Mouse (Mus musculus) adrenal gland, postnatal 4 days (tissue): ENCODE data around the gene Samd4. TPM values are rescaled to one million over a fixed set of nuclear protein-coding genes. Genes with fewer than 3 reads are reported as not detected.
"Not testable (repeated sequence)": the region's sequence is repeated elsewhere in the genome, so short reads cannot be mapped to it uniquely, and the experiment has no call there.

Experiments used
- DNase-seq, 2 experiments: peaks; one replicate each; pipeline ENCODE4 v3.0.0; 2021 to 2022; ENCODE audit warnings: low spot score in 2 of 2, mixed read lengths in 2 of 2
- total RNA-seq, 2 experiments: library from RNA; stranded (reverse); gene quantifications; 2 replicates each; pipeline ENCODE4 v1.2.3; 2021

The Samd4 gene
- total RNA-seq, 2 experiments from 2014 or later, result 20.5 to 24.6 TPM

GRCm38 (mm10) chr14:47095036-47095435 lies 212.4 kb downstream of the Samd4 start:
- DNase-seq, result no peak

DNA sequence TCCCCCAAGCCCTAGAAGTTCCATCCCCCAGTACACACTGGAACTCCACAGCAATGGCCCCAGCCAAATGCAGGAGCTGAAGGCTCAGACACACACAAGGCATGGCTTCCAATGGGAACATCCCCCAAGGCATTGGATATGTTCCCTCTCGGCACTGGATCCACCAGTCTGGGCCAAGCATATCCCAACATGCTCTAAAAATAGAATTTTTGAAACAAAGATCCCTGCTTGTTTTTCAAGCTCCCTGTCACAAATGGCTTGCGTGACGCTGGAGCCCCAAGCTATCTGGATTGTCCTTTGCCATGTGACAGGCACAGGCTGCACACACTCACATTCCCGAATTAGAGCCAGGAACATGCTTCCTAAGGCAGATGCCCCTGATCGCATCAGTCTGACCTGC lies 213.7 kb downstream of the Samd4 start:
- DNase-seq, result no peak

DNA sequence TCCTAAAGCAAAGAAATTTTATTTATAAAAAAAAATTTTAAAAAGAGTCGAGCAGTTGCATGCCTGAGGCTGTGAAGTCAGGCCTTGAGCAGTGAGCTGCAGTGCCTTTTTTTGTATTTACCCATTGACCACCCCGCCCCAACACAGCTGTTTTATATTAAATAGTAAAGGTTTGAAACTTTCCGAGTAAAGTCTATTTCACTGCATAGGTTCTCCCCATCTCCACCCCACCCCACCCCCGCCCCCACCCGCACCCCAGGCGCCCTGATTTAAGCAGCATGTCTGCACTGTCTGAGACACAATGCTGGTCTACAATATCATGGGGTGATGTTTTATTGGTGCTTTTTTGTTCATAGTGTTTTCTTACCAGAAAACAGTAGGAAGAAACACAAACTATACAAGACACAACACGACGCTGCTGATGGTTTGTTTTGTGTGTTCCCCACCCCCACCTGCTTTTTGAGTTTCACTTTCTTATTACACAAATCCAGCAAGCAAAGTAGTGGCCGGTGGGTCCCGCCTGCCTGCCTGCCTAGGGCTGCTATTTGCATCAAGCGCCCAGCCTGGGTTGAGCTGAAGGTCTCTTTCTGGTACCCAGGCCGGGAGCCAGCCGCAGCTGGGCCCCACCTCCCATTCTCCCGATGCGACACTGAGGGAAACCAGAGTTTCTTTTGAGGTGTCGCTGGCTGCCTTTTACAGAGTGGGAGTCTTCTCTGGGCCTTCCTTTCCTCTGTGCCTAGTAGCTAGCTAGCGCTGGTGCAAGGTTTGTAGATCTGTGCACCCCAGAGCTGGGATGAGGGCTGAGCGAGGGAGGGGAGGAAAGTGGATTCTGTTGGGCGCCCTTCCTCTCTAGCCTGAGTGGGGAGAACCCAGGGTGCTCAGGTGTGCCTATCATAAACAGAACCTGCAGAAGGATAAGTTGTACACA lies 221.9 kb downstream of the Samd4 start:
- DNase-seq, result no peak

DNA sequence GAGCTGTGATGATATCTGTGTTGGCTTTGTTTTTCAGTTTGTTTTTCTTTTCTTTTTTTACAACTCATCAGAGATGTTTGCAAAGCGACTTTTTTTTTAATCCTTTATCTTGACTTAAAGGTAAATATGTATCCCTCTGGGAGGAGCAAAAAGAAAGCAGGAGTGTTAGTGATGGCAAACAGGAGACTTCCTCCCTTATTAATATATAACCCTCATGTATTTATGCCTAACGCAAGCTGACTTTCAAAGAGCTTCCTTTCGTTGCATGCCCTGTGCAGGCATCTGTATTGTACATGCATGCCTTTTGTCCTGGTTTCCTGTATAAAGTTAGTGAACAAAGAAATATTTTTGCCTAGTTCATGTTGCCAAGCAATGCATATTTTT lies 222.5 kb downstream of the Samd4 start:
- DNase-seq, result no peak

DNA sequence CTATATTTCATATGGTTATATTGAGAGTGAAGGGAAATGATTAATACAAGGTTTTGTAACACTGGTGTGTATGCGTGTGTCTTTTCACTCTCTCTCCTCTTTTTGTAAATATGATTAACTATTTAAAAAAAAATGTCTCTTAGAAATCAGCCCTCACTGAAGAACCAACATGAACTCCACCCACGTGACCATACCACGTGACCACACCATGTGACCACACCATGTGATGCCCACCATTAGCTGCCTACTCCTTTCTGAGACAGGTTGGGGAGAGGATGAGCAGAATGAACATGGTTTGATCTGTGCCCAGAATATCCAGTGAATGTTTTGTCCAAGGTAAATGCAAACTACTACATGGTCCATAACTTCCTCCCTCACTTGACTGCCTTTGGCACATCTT lies 223.1 kb downstream of the Samd4 start:
- no peak for DNase-seq

- DNase-seq, result no peak
Measured at GRCm38 (mm10) chr14:47107461-47107860, 224.8 kb downstream of the Samd4 start.

- DNase-seq, result not testable (repeated sequence)
Measured at GRCm38 (mm10) chr14:47110391-47110790, 227.7 kb downstream of the Samd4 start.

DNA sequence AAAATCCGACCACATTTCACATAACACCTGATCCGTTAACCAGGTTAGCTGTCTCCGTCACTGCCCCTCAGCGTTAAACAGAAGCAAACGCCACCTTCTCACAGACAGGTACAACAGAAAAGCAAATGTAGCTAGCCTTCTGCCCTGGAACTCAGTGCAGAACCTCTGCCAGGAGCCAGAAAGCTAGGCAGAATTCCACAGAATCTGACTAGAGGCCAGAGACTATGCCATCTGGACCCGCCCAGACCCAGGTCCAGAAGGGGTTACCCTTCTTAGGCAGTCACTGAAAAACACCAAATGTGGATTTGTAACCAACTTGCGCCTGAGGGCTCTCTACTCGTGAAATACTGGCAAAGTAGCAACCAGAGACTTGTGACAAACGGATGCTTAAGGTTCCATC lies 228.7 kb downstream of the Samd4 start:
- DNase-seq, result no peak

DNA sequence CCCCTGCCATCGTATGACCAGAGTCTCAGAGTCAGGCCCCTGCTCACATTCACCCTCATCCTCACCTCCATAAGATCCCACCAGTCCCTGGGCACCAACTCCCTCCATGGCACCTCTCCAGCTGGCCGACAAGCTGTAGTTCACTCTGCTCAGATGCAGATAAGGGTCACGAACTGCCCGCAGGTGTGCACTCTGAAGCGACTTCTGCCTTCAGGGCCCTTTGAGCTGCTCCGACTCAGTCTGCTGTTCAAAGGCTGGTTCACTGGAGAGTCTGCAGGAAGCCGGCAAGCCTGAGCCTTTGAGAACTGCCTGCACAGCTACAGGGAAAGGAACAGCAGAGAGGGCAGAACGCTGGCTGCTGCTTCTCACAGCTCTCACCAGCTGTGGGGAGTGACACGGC lies 232.5 kb downstream of the Samd4 start:
- DNase-seq, result no peak

GRCm38 (mm10) chr14:47116062-47116762 lies 233.6 kb downstream of the Samd4 start:
- DNase-seq, result no peak

DNA sequence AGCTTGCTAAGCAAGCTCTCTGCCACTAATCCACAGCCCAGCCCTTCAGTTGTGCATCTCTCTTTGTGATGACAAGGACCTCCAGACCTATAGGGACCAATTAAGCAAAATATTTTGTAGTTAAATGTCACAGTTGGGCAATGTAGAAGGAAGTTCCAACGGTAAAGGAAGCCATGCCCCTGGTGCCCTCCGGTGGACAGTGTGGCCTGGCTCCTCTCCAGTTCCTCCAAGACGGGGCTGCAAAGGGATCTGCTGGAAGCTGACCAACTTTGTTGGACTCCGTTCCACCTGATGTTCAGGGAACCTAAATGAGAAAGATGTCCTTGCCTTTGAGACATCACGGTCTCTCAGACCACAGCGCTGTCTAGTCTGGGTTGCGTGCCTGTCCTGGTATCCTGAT lies 234.9 kb downstream of the Samd4 start:
- no peak for DNase-seq

- DNase-seq, result no peak
Measured at GRCm38 (mm10) chr14:47127987-47128386, 245.3 kb downstream of the Samd4 start.

- DNase-seq, result no peak
Measured at GRCm38 (mm10) chr14:47133948-47134347, 251.3 kb downstream of the Samd4 start.

GRCm38 (mm10) chr14:47136637-47137036 lies 254.0 kb downstream of the Samd4 start:
- DNase-seq, result no peak

- no peak for DNase-seq
Measured at GRCm38 (mm10) chr14:47138853-47139252, 256.2 kb downstream of the Samd4 start.

- DNase-seq, result no peak
Measured at GRCm38 (mm10) chr14:47144326-47144725, 261.7 kb downstream of the Samd4 start.

DNA sequence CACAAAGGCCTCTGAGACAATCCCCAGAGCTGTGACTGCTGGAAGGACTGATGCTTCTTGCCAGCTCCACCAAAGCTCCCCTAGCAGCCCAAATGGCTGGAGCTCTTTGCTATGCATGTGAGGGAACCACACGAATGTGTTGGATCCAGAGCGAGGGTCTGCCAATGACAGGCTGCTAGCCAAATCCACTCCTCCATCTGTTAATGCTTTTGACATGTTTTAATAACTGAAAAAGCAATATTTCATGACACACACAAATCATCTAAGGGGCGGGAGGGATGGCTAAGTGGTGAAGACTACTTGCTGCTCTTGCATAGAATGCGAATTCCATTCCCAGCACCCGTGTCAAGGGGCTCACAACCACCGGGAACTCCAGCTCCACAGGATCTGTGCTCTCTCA lies 268.7 kb downstream of the Samd4 start:
- DNase-seq, result no peak

DNA sequence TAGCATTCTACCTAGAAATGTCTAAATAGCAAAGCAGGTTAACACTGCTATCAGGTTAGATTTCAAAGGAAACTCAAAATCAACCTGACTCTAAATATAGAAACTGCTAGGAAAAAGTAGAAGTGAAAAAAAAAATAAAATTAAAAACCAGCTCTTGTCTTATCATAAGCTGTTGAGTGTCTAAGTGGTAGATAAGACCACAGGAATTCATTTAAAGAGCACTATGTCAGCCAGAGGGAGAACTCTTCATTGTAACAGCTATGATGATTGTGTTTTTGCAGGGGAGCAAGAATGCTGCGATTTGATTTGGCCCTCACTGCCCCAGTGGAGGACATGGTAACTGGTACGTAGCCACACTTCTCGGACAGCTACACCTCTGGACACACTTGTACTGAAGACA lies 271.6 kb downstream of the Samd4 start:
- DNase-seq, result no peak
